Mouse (Mus musculus): ENCODE results near the gene Olfr814. TPM values are rescaled to one million over a fixed set of nuclear protein-coding genes. Genes with fewer than 3 reads are reported as not detected.
"Not testable (repeated sequence)": the region's sequence is repeated elsewhere in the genome, so short reads cannot be mapped to it uniquely, and the experiment has no call there.

Gene Olfr814
- total RNA-seq (2021), result not detected

- DNase-seq (ENCODE audit: low spot score in 2 of 2); intact Hi-C loops (cut with DNase I): not testable (repeated sequence)
Measured at GRCm38 (mm10) chr10:129879751-129880150, at the start of gene Olfr814. Olfr814 (minus strand) TSS chr10:129879851.

- intact Hi-C loops (cut with DNase I), result no loop called here
- DNase-seq (ENCODE audit: low spot score in 2 of 2), result no peak
Measured at GRCm38 (mm10) chr10:129915497-129915896, 35.8 kb upstream of the Olfr814 start, which contains the start of gene Olfr816. Olfr816 (minus strand) TSS chr10:129915597.

GRCm38 (mm10) chr10:129905767-129906166 is 26.1 kb upstream of the Olfr814 start, which contains the start of gene Olfr815:
Olfr815 (minus strand) TSS chr10:129905867.
- intact Hi-C loops (cut with DNase I); DNase-seq (ENCODE audit: low spot score in 2 of 2): not testable (repeated sequence)

- intact Hi-C loops (cut with DNase I), result no loop called here
- no peak for DNase-seq (ENCODE audit: low spot score in 2 of 2)
Measured at GRCm38 (mm10) chr10:129885934-129886333, 6.3 kb upstream of the Olfr814 start.

GRCm38 (mm10) chr10:129885496-129885895 is 5.8 kb upstream of the Olfr814 start:
- intact Hi-C loops (cut with DNase I); DNase-seq (ENCODE audit: low spot score in 2 of 2): not testable (repeated sequence)

GRCm38 (mm10) chr10:129855067-129855466 is 24.6 kb downstream of the Olfr814 start, which contains the start of gene Olfr813:
Olfr813 (plus strand) TSS chr10:129855367.
- intact Hi-C loops (cut with DNase I), result no loop called here
- no peak for DNase-seq (ENCODE audit: low spot score in 2 of 2)

- intact Hi-C loops (cut with DNase I), result no loop called here
- no peak for DNase-seq (ENCODE audit: low spot score in 2 of 2)
Measured at GRCm38 (mm10) chr10:129847343-129847742, 32.3 kb downstream of the Olfr814 start.

GRCm38 (mm10) chr10:129845994-129846393 is 33.7 kb downstream of the Olfr814 start, which contains the start of gene Olfr812:
Olfr812 (minus strand) TSS chr10:129846094.
- DNase-seq (ENCODE audit: low spot score in 2 of 2), result no peak
- intact Hi-C loops (cut with DNase I), result no loop called here

Other genes starting within 250 kb of the Olfr814 start
- not detected for gene Olfr799, start 242.4 kb downstream of the Olfr814 start, total RNA-seq (2021)
- not detected for gene Olfr800, start 222.2 kb downstream of the Olfr814 start, total RNA-seq (2021)
- not detected for gene Olfr801, start 206.0 kb downstream of the Olfr814 start, total RNA-seq (2021)
- gene Olfr802, start 191.7 kb downstream of the Olfr814 start, total RNA-seq (2021), result under 1 TPM; 0.07 to 0.15 TPM
- gene Olfr803, start 185.6 kb downstream of the Olfr814 start, total RNA-seq (2021), result not detected
- gene Olfr804, start 176.6 kb downstream of the Olfr814 start, total RNA-seq (2021), result not detected
- gene Olfr805, start 150.5 kb downstream of the Olfr814 start, total RNA-seq (2021), result not detected
- not detected for gene Olfr806, start 137.9 kb downstream of the Olfr814 start, total RNA-seq (2021)
- gene Olfr807, start 122.1 kb downstream of the Olfr814 start, total RNA-seq (2021), result not detected
- not detected for gene Olfr808, start 114.4 kb downstream of the Olfr814 start, total RNA-seq (2021)
- not detected for gene Olfr809, start 105.2 kb downstream of the Olfr814 start, total RNA-seq (2021)
- not detected for gene Olfr810, start 84.9 kb downstream of the Olfr814 start, total RNA-seq (2021)
- not detected for gene Olfr811, start 75.5 kb downstream of the Olfr814 start, total RNA-seq (2021)
- gene Olfr812, start 33.8 kb downstream of the Olfr814 start, total RNA-seq (2021), result not detected
- gene Olfr813, start 24.5 kb downstream of the Olfr814 start, total RNA-seq (2021), result not detected
- not detected for gene Olfr815, start 26.0 kb upstream of the Olfr814 start, total RNA-seq (2021)
- not detected for gene Olfr816, start 35.7 kb upstream of the Olfr814 start, total RNA-seq (2021)
- gene Olfr818, start 69.2 kb upstream of the Olfr814 start, total RNA-seq (2021), result not detected
- gene Olfr819, start 87.4 kb upstream of the Olfr814 start, total RNA-seq (2021), result not detected
- gene Olfr247, start 96.3 kb upstream of the Olfr814 start, total RNA-seq (2021), result not detected
- not detected for gene Gm10310, start 105.2 kb upstream of the Olfr814 start, total RNA-seq (2021)
- gene Olfr820, start 132.8 kb upstream of the Olfr814 start, total RNA-seq (2021), result not detected
- not detected for gene Olfr821, start 150.5 kb upstream of the Olfr814 start, total RNA-seq (2021)
- not detected for gene Olfr822, start 191.4 kb upstream of the Olfr814 start, total RNA-seq (2021)
- gene Olfr823, start 235.5 kb upstream of the Olfr814 start, total RNA-seq (2021), result not detected

All from left cerebral cortex, postnatal 36 days (tissue).